26 mouse cellular contexts compared by ENCODE assay signal in genomic region chr14:54989886-54990441, GRCm38 (mm10). TPM values are rescaled to one million over a fixed set of nuclear protein-coding genes. Genes with fewer than 3 reads are reported as not detected.
DNase-seq lines count a peak whose midpoint lies in the region; ATAC-seq and TF ChIP-seq lines count a peak whose summit lies in the region.
"Had no signal": no experiment of that assay in that cellular context is flagged by ENCODE, and none has a peak within 500 bp of the region (broad histone marks: within the 10 kb centered on the region; RNA-seq: fewer than 3 reads in every experiment).

No protein-coding gene starts in this region.

- H3K9ac ChIP-seq in heart, embryonic 15.5 days: peak overlapping the region; percentile 70
- H3K9ac ChIP-seq in midbrain, embryonic 14.5 days (replicated peaks; ENCODE audit: low read length): no peak overlapping the region
- H3K9ac ChIP-seq in midbrain, embryonic 11.5 days (ENCODE audit: low read length): no peak overlapping the region

- H3K4me2 ChIP-seq in heart, embryonic 15.5 days: peak overlapping the region; percentile 65
- H3K4me2 ChIP-seq in midbrain, embryonic 14.5 days (ENCODE audit: low read length): no peak overlapping the region
- no peak overlapping the region for H3K4me2 ChIP-seq in midbrain, embryonic 11.5 days

- H3K36me3 ChIP-seq in heart, embryonic 15.5 days: peaks cover 4% of the 10 kb centered on the region; the same call in 1 of the 2 replicates
- H3K36me3 ChIP-seq in midbrain, embryonic 14.5 days (ENCODE audit: control insufficient read depth, insufficient read depth, low read length): no peaks in the 10 kb centered on the region
- H3K36me3 ChIP-seq in midbrain, embryonic 11.5 days (ENCODE audit: control insufficient read depth, insufficient read depth, low read length): no peaks in the 10 kb centered on the region

- intact Hi-C loops in heart, postnatal 25 days (cut with DNase I): no loop called here
- intact Hi-C loops in heart, postnatal 10 days (cut with DNase I): no loop called here

- peak; percentile 78 for DNase-seq in heart, adult 11 months
- DNase-seq in heart, postnatal 25 days (ENCODE audit: low spot score): no peak
- DNase-seq in heart, postnatal 10 days: no peak
- peak; percentile 45 for DNase-seq in midbrain, embryonic 14.5 days
- no peak for DNase-seq in midbrain, embryonic 11.5 days (ENCODE audit: low spot score, missing footprints)
- no peak for DNase-seq in cerebellum, postnatal 25 days
- DNase-seq: adrenal gland, postnatal 25 days; cerebellum, adult 2 months; gastrocnemius, postnatal 36 days; kidney, adult 18-20 months; left cerebral cortex, postnatal 4 days; liver; thymus, postnatal 25 days had no signal

- no peaks in the 10 kb centered on the region for H3K9me3 ChIP-seq in heart, embryonic 15.5 days (replicated peaks)
- no peaks in the 10 kb centered on the region for H3K9me3 ChIP-seq in midbrain, embryonic 14.5 days (ENCODE audit: control insufficient read depth, low read length)
- no peaks in the 10 kb centered on the region for H3K9me3 ChIP-seq in midbrain, embryonic 11.5 days (ENCODE audit: control insufficient read depth, low read length)

- peak overlapping the region; percentile 99 for H3K27ac ChIP-seq in heart, embryonic 15.5 days
- peak overlapping the region; percentile 50 for H3K27ac ChIP-seq in midbrain, embryonic 14.5 days (replicated peaks; ENCODE audit: low read depth, low read length)
- no peak overlapping the region for H3K27ac ChIP-seq in midbrain, embryonic 11.5 days (ENCODE audit: low read depth, low read length)
- H3K27ac ChIP-seq in olfactory bulb, adult 2 months (ENCODE audit: insufficient read depth, low read depth, low read length): peak overlapping the region; percentile 91
- H3K27ac ChIP-seq: kidney, postnatal 0 days had no signal

- TF ChIP-seq CTCF in olfactory bulb, adult 2 months (IDR thresholded peaks at IDR 0.05; ENCODE audit: insufficient read depth, low read depth, low read length): no peak

- H3K27me3 ChIP-seq in heart, embryonic 15.5 days: no peaks in the 10 kb centered on the region
- H3K27me3 ChIP-seq in midbrain, embryonic 14.5 days (ENCODE audit: control insufficient read depth, insufficient read depth, low read length): no peaks in the 10 kb centered on the region
- H3K27me3 ChIP-seq in midbrain, embryonic 11.5 days (ENCODE audit: control insufficient read depth, insufficient read depth, low read length): no peaks in the 10 kb centered on the region

- H3K4me3 ChIP-seq in heart, embryonic 15.5 days: peak overlapping the region; percentile 55
- H3K4me3 ChIP-seq in midbrain, embryonic 14.5 days (replicated peaks; ENCODE audit: low read depth, low read length): no peak overlapping the region
- no peak overlapping the region for H3K4me3 ChIP-seq in midbrain, embryonic 11.5 days (ENCODE audit: low read depth, low read length)
- H3K4me3 ChIP-seq in olfactory bulb, adult 2 months (ENCODE audit: insufficient read depth, low read depth, low read length): no peak overlapping the region

- TF ChIP-seq POLR2A in olfactory bulb, adult 2 months (IDR thresholded peaks at IDR 0.05; ENCODE audit: insufficient read depth, low read depth, low read length): no peak

- whole genome bisulfite sequencing in heart, embryonic 15.5 days: 60% methylated on average over 8 of the region's 8 CpGs
- WGBS in midbrain, embryonic 14.5 days: 83% methylated on average over 8 of the region's 8 CpGs
- 87% methylated on average over 8 of the region's 8 CpGs for WGBS in midbrain, embryonic 11.5 days
- 58% methylated on average over 8 of the region's 8 CpGs for WGBS in olfactory bulb, adult 2 months

- peaks cover 7% of the 10 kb centered on the region; the same call in 1 of the 2 replicates for H3K4me1 ChIP-seq in heart, embryonic 15.5 days (replicated peaks)
- H3K4me1 ChIP-seq in midbrain, embryonic 14.5 days (ENCODE audit: control insufficient read depth, insufficient read depth, low read length): peaks cover 11% of the 10 kb centered on the region
- H3K4me1 ChIP-seq in midbrain, embryonic 11.5 days (ENCODE audit: control insufficient read depth, insufficient read depth, low read length): peaks cover 10% of the 10 kb centered on the region
- peaks cover 24% of the 10 kb centered on the region for H3K4me1 ChIP-seq in olfactory bulb, adult 2 months (ENCODE audit: control insufficient read depth, insufficient read depth, low read length)

- ATAC-seq in heart, embryonic 15.5 days (replicated peaks; ENCODE audit: insufficient number of reproducible peaks, insufficient read depth, low FRiP score, low read depth): no peak
- ATAC-seq in midbrain, embryonic 14.5 days (ENCODE audit: low FRiP score, low TSS enrichment): no peak
- ATAC-seq in midbrain, embryonic 11.5 days (ENCODE audit: low FRiP score): no peak
- ATAC-seq: forebrain, embryonic 14.5 days; lung, postnatal 0 days had no signal

RNA-seq across cellular contexts. Expression of gene Myh7, which starts 4.5 kb away (rescaled TPM):
- total RNA-seq in heart, postnatal 25 days (2021): 1,000 to 10,000 TPM; 2,164 to 2,361 TPM
- polyA plus RNA-seq in heart, embryonic 15.5 days (2015; fragmentation: Nextera tagmentation; extraction: Ambion mirVana): 4,763 and 4,914 TPM in 2 replicates
- 1,000 to 10,000 TPM; 1,842 to 1,858 TPM for total RNA-seq in heart, postnatal 10 days (2021)
- 5.4 and 7.7 TPM in 2 replicates for polyA plus RNA-seq in midbrain, embryonic 14.5 days (2014; fragmentation: Nextera tagmentation; extraction: Ambion mirVana)
- 0.52 and 1.1 TPM in 2 replicates for polyA plus RNA-seq in midbrain, embryonic 11.5 days (2014; fragmentation: Nextera tagmentation; extraction: Ambion mirVana)
- polyA plus RNA-seq in olfactory bulb, adult 2 months (2012; ENCODE audit: insufficient read depth, insufficient read length, low replicate concordance, missing spikeins): not detected in 2 replicates
- total RNA-seq: adrenal gland, postnatal 25 days; common myeloid progenitor, adult 5-6 weeks; MEL had no signal

RNA-seq across cellular contexts. Expression of gene Gm17428, which starts 13.2 kb away (rescaled TPM):
- total RNA-seq in heart, postnatal 25 days (2021): not detected
- not detected in 2 replicates for polyA plus RNA-seq in heart, embryonic 15.5 days (2015; fragmentation: Nextera tagmentation; extraction: Ambion mirVana)
- total RNA-seq in heart, postnatal 10 days (2021): not detected
- not detected in 2 replicates for polyA plus RNA-seq in midbrain, embryonic 14.5 days (2014; fragmentation: Nextera tagmentation; extraction: Ambion mirVana)
- polyA plus RNA-seq in midbrain, embryonic 11.5 days (2014; fragmentation: Nextera tagmentation; extraction: Ambion mirVana): not detected in 2 replicates
- not detected in 2 replicates for polyA plus RNA-seq in olfactory bulb, adult 2 months (2012; ENCODE audit: insufficient read depth, insufficient read length, low replicate concordance, missing spikeins)
- total RNA-seq: adrenal gland, postnatal 25 days; CH12.LX; common myeloid progenitor, adult 5-6 weeks; gastrocnemius, postnatal 36 days; layer of hippocampus, adult 18-20 months; left cerebral cortex, postnatal 4 days; MEL had no signal
- polyA plus RNA-seq: cerebellum, adult 2 months; embryonic facial prominence, embryonic 11.5 days; forebrain, embryonic 14.5 days; kidney, postnatal 0 days; liver, embryonic 16.5 days; lung, postnatal 0 days; small intestine, adult 2 months; testis, adult 2 months had no signal

RNA-seq across cellular contexts. Expression of gene Myh6, which starts 23.2 kb away (rescaled TPM):
- over 10,000 TPM; 23,221 to 24,394 TPM for total RNA-seq in heart, postnatal 25 days (2021)
- polyA plus RNA-seq in heart, embryonic 15.5 days (2015; fragmentation: Nextera tagmentation; extraction: Ambion mirVana): 2,004 and 2,041 TPM in 2 replicates
- over 10,000 TPM; 20,580 to 20,870 TPM for total RNA-seq in heart, postnatal 10 days (2021)
- polyA plus RNA-seq in midbrain, embryonic 14.5 days (2014; fragmentation: Nextera tagmentation; extraction: Ambion mirVana): 0.98 and 1.7 TPM in 2 replicates
- 0.51 TPM in 1 of 2 replicates, not detected in the other for polyA plus RNA-seq in midbrain, embryonic 11.5 days (2014; fragmentation: Nextera tagmentation; extraction: Ambion mirVana)
- not detected in 2 replicates for polyA plus RNA-seq in olfactory bulb, adult 2 months (2012; ENCODE audit: insufficient read depth, insufficient read length, low replicate concordance, missing spikeins)
- total RNA-seq: adrenal gland, postnatal 25 days; common myeloid progenitor, adult 5-6 weeks; MEL had no signal
- polyA plus RNA-seq: small intestine, adult 2 months had no signal

RNA-seq across cellular contexts. Expression of gene Ngdn, which starts 25.3 kb away (rescaled TPM):
- 10 to 100 TPM; 26.0 to 27.0 TPM for total RNA-seq in heart, postnatal 25 days (2021)
- 56.2 and 57.1 TPM in 2 replicates for polyA plus RNA-seq in heart, embryonic 15.5 days (2015; fragmentation: Nextera tagmentation; extraction: Ambion mirVana)
- 10 to 100 TPM; 30.6 to 33.9 TPM for total RNA-seq in heart, postnatal 10 days (2021)
- polyA plus RNA-seq in midbrain, embryonic 14.5 days (2014; fragmentation: Nextera tagmentation; extraction: Ambion mirVana): 51.7 and 54.3 TPM in 2 replicates
- 85.0 and 85.9 TPM in 2 replicates for polyA plus RNA-seq in midbrain, embryonic 11.5 days (2014; fragmentation: Nextera tagmentation; extraction: Ambion mirVana)
- polyA plus RNA-seq in olfactory bulb, adult 2 months (2012; ENCODE audit: insufficient read depth, insufficient read length, low replicate concordance, missing spikeins): not detected in 2 replicates

RNA-seq across cellular contexts. Expression of gene Cmtm5, which starts 53.9 kb away (rescaled TPM):
- total RNA-seq in heart, postnatal 25 days (2021): under 1 TPM; 0.29 to 0.36 TPM
- polyA plus RNA-seq in heart, embryonic 15.5 days (2015; fragmentation: Nextera tagmentation; extraction: Ambion mirVana): 0.74 and 2.4 TPM in 2 replicates
- under 1 TPM in 1 of 2 experiments, not detected in 1; 0.91 TPM for total RNA-seq in heart, postnatal 10 days (2021)
- polyA plus RNA-seq in midbrain, embryonic 14.5 days (2014; fragmentation: Nextera tagmentation; extraction: Ambion mirVana): 4.2 and 4.3 TPM in 2 replicates
- 0.19 and 0.71 TPM in 2 replicates for polyA plus RNA-seq in midbrain, embryonic 11.5 days (2014; fragmentation: Nextera tagmentation; extraction: Ambion mirVana)
- not detected in 2 replicates for polyA plus RNA-seq in olfactory bulb, adult 2 months (2012; ENCODE audit: insufficient read depth, insufficient read length, low replicate concordance, missing spikeins)
- total RNA-seq: CH12.LX; common myeloid progenitor, adult 5-6 weeks; MEL had no signal
- polyA plus RNA-seq: testis, adult 2 months had no signal

Comparison
In these comparisons a context has a peak if more than half of its experiments do, and no peak if none do; other contexts are left out.
1. DNase-seq: peak in heart, adult 11 months (single experiment) and midbrain, embryonic 14.5 days (single experiment); none in heart, postnatal 25 days (single experiment), heart, postnatal 10 days (0 of 2), midbrain, embryonic 11.5 days (single experiment) and cerebellum, postnatal 25 days (0 of 2).
2. RNA of gene Myh7, which starts 4.5 kb away (polyA plus RNA-seq): 4,763 to 4,914 TPM in heart, embryonic 15.5 days; 5.4 to 7.7 TPM in midbrain, embryonic 14.5 days, 0.52 to 1.1 TPM in midbrain, embryonic 11.5 days and not detected in olfactory bulb, adult 2 months; every median in the first group is over 100 times any median in the second.
3. RNA of gene Myh6, which starts 23.2 kb away (polyA plus RNA-seq): 2,004 to 2,041 TPM in heart, embryonic 15.5 days; 0.98 to 1.7 TPM in midbrain, embryonic 14.5 days, 0.51 TPM in midbrain, embryonic 11.5 days and not detected in olfactory bulb, adult 2 months; every median in the first group is over 100 times any median in the second.